Mouse (Mus musculus): Measurements from ENCODE around the gene Rapgef2.
A peak's percentile ranks its signal among the peaks of the same experiment; 100 is the strongest.

Rapgef2 gene

DNA sequence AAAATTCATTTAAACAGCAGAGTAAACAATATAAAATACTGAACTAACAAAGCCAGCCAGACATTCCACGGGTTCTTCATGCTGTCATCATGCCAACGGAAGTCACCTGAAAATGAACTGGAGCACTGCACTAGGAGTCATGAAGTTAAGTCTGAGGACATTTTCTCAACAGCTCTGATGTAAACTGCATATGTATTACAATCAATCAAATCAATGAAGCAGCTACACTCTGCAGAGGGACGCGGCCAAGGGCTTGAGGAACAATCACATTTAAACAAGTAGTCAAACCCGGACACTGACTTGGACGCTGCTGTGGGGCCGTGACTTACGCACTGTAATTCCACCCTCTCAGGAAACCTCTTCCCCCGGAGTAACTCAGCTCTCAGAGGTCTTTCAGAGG, 82.1 kb downstream of the Rapgef2 start:
- no peak for DNase-seq (ENCODE audit: low read depth in 2 of 2, low spot score in 2 of 2)

GRCm38 (mm10) chr3:79203821-79204220, 82.5 kb downstream of the Rapgef2 start:
- no peak for DNase-seq (ENCODE audit: low read depth in 2 of 2, low spot score in 2 of 2)

DNA sequence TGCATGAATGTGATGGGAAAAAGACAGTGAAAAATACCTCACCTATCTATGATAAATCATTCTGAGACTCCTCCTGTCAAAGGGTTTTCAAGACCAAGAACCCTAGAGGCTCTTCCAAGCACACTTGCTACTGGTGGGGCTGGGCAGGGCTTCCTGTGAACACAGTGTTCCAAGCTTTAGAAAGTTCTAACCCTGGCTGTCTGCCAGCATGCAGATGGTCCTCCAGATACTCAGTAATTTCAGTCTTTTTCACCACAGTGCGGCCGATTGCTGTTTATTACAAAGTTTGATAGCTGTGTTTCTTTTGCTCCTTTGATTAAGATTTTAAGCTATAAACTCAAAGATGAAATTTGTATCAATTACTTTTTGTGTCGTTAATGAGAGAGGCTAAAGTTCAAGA, 83.1 kb downstream of the Rapgef2 start:
- DNase-seq (ENCODE audit: low read depth in 2 of 2, low spot score in 2 of 2): no peak

DNA sequence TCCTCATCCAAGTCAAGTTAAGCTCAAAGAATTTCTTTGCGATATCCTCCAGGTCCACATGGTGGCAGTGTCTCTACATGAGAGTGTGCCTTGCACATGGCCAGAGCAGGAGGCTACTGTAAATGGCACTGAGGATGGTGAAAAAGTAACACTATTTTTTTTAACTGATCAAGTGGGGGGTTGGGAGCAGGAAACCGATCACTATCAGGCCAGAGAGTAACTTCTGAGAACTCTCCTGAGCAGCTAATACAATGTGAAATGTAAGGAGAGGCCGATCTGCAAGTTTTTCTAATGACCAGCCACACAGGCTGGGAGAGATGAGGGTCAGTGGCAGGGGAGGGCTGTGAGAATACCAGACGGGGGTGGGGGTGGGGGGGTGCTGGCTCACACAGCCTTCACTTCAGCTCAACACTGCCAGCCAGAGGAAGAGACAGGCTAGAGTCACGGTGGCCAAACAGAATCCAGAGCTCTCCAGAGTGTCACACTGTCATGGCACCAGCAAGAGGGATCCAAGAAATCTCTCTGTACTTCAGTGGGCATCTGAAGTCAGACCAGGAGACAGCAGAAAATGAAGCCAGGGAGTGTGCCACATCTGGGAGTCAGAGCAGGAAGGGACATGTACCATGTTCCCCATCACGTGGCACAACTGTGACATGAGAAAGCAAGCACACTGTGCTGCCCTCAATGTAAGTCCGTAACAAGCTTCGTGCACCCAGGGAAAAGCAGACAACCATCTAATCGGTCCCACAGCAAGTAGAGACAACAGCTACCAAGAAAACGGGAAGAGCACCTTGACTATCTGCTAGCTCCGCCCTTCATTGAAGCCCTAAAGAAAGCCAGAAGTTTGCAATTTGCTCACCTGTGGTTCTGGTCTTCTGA, 83.8 kb downstream of the Rapgef2 start:
- peak; percentile 54 to 70 for DNase-seq (ENCODE audit: low read depth in 2 of 2, low spot score in 2 of 2)

DNA sequence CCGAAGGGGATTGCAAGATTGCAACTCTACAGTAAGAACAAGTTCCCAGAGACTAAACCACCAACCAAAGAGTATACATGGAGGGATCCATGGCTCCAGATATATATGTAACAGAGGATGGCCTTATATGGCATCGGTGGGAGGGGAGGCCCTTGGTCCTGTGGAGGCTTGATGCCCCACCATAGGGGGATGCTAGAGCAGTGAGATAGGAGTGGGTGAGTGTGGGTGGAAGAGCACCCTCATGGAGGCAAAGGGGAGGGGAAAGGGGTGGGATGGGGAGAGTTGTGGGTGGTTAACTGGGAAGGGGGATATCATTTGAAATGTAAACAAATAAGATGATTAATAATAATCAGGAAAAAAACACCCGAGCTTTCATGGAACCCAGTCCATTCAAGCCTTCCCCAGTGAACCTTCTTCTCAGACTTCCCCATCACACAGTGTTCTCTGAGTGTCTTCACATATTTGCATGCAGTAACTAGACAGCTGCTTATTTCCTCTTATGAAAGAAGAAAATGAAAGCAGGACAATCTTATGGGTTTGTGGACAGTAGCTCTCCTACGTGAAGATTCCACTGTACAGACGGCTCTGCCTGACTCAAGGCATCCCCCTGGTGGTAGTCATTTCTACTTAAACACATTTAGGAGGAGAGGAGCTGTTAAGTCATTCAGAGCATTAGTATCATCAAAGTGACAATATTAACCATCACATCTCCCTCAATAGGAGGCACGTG, 89.4 kb downstream of the Rapgef2 start:
- peak; percentile 41 to 65 for DNase-seq (ENCODE audit: low read depth in 2 of 2, low spot score in 2 of 2)

GRCm38 (mm10) chr3:79195280-79195679, 91.0 kb downstream of the Rapgef2 start:
- no peak for DNase-seq (ENCODE audit: low read depth in 2 of 2, low spot score in 2 of 2)

GRCm38 (mm10) chr3:79194111-79194793, 92.1 kb downstream of the Rapgef2 start:
- DNase-seq (ENCODE audit: low read depth in 2 of 2, low spot score in 2 of 2): peak in 1 of 2 experiments; percentile 25

- no peak for DNase-seq (ENCODE audit: low read depth in 2 of 2, low spot score in 2 of 2)
These were observed 93.3 kb downstream of the Rapgef2 start for GRCm38 (mm10) chr3:79193001-79193400.

DNA sequence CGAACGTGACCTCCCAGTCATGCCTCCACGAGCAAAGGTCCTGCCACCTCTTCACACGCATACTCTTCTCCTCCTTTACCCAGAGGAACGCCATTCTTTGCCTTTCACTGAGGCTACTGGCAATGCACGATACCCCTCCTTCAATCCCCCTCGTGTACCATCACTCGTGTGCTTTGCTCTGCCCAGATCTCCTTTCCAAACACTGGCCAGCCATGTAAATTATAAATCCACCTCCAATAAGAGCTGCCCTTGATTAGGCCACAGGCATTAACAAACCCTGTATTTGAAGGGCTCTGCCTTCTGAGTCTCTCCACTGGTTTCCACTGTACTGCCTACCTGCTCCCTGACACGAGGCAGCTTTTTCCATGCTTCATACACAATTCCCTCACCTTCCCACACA, 94.3 kb downstream of the Rapgef2 start:
- DNase-seq (ENCODE audit: low read depth in 2 of 2, low spot score in 2 of 2): no peak

DNA sequence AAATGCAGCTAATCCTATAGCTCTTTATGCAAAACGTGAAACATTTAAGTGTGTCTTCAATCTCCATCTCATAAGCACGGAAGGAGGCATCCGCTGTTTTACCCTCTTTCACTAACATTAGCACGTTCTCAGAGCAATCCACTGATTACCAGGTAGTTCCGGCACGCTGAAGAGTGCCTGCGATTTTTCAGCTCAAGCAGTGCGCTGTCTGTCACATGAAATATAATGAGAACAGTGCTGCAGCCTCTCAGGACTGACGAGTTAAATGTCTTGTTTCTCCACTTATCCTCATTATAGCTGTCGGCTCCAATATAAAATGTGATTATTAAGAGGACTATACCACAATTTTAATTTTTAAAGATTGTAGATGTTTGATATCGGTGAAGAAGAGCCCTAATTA, 94.8 kb downstream of the Rapgef2 start:
- no peak for DNase-seq (ENCODE audit: low read depth in 2 of 2, low spot score in 2 of 2)

GRCm38 (mm10) chr3:79190377-79190776, 95.9 kb downstream of the Rapgef2 start:
- DNase-seq (ENCODE audit: low read depth in 2 of 2, low spot score in 2 of 2): no peak

DNA sequence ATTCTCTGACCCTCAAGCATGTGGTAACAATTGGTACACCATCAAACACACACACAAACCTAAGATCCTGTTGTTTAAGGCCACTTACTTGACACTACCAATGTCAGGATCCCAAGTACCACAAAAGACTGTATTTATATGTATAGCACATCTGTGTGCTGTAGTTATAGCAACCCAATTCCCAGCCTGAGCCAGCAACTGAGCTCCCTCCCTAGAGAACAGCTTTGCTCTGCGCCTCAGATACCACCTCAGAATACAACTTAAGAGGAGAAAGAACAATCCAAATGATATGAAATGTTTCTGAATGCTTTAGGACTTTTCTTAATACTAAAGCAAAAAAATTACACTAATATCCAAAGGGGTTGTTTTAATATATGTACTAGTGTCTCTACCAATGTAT, 98.4 kb downstream of the Rapgef2 start:
- no peak for DNase-seq (ENCODE audit: low read depth in 2 of 2, low spot score in 2 of 2)

DNA sequence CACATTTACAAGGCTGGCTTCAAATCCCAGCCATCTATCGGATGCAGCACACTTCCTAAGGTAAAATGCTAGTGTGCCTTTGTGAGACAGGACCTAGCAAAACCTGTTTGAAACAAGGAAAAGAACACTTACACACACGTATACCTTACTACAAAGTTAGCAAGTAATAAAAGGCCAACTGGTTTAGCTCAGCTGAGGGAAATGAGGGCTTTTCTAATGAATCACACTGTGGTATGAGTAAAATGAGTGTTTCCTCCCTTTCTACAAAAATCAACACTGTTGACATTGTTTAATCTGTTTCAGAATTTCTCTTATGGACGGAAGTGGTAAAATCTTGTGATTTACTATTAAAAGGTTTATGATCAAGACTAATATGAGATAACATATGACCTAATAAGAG, 104.0 kb downstream of the Rapgef2 start:
- DNase-seq (ENCODE audit: low read depth in 2 of 2, low spot score in 2 of 2): no peak

GRCm38 (mm10) chr3:79181248-79181991, 104.9 kb downstream of the Rapgef2 start:
- peak; percentile 18 to 32 for DNase-seq (ENCODE audit: low read depth in 2 of 2, low spot score in 2 of 2)

GRCm38 (mm10) chr3:79180086-79180485, 106.2 kb downstream of the Rapgef2 start:
- no peak for DNase-seq (ENCODE audit: low read depth in 2 of 2, low spot score in 2 of 2)

DNA sequence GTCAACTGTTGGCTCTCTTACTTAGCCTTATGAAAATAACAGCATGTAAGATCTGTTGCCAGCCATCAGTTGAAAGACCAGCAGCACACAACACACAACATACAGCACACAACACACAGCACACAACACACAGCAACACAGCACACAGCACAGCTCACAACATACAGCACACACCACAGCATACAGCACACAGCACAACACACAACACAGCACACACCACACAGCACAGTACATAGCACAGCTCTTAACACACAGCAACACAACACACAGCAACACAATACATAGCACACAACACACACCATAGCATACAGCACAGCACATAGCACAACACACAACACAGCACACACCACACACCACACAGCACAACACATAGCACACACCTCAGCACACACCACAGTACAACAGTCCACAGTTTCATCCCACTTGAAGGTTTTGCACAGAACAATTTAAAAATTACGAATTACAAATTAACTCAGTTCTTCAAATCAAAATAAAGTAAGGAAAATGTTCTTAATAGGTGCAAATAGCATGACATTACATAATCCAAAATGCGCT, 106.7 kb downstream of the Rapgef2 start:
- DNase-seq (ENCODE audit: low read depth in 2 of 2, low spot score in 2 of 2): no peak

DNA sequence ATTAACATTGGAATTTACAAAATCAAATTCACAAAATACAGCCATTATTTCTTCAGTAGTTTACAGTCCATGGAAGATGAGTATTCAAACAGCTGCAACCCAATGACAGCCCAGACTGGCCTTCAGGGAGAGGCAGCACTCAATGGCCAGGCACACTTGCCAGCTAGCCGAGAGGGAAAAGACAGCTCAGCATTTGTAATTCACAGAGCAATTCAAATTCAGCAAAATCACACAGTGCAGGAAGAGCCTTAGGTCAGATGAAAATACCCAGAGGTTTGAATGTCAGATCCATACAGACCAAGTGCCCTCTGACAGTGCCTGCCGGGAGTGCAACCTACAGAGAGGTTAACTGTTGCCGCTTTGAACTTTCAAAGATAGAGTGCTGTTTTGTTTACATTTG, 107.6 kb downstream of the Rapgef2 start:
- DNase-seq (ENCODE audit: low read depth in 2 of 2, low spot score in 2 of 2): no peak

DNA sequence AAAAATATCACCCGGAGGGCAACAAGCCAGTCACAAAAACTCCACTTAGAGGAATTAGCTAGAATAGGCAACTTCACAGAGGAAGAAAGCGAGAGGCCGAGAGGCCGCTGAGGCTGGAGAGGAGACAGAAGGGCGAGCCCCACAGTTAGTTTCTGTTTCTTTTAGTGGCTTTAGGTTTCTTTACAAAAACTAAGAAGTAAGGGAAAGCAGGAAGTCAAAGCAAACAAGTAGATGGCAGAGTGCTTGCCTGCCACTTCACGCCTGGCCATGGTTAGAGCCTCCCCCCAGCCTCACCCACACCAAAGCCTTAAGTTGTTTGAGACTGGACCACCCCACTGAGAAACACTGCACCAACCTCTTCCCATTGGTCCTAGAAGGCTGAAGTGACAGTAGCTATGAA, 108.2 kb downstream of the Rapgef2 start:
- DNase-seq (ENCODE audit: low read depth in 2 of 2, low spot score in 2 of 2): peak; percentile 48 to 49

GRCm38 (mm10) chr3:79177136-79177870, 109.0 kb downstream of the Rapgef2 start:
- peak; percentile 52 to 59 for DNase-seq (ENCODE audit: low read depth in 2 of 2, low spot score in 2 of 2)

- no peak for DNase-seq (ENCODE audit: low read depth in 2 of 2, low spot score in 2 of 2)
These were observed 112.1 kb downstream of the Rapgef2 start for GRCm38 (mm10) chr3:79174168-79174567.
